Mouse (Mus musculus): Measurements from ENCODE around the gene Kcnd1. TPM values are rescaled to one million over a fixed set of nuclear protein-coding genes. Genes with fewer than 3 reads are reported as not detected.

The Kcnd1 gene
- total and polyA plus RNA-seq, 3 experiments, result 0.21 to 0.59 (median 0.27) TPM

GRCm38 (mm10) chrX:7878495-7878894 lies 56.4 kb downstream of the Kcnd1 start:
- TF ChIP-seq CTCF (IDR thresholded peaks at IDR 0.05) (no peak), EP300 (IDR thresholded peaks at IDR 0.05; ENCODE audit: insufficient read depth, low read depth, low read length) (no peak), POLR2A (IDR thresholded peaks at IDR 0.05; ENCODE audit: insufficient read depth, low read depth, low read length) (no peak)
- 18% methylated on average over 21 of the region's 21 CpGs for WGBS
- H3K79me2 ChIP-seq (replicated peaks; ENCODE audit: control insufficient read depth, insufficient read depth, low read length), result no peaks in the 10 kb centered on the region
- intact Hi-C loops (cut with DNase I), result no loop called here
- DNase-seq, result peak in 1 of 2 experiments; percentile 37
- H3K4me3 ChIP-seq, result peak overlapping the region; percentile 54
- H3K9ac ChIP-seq (ENCODE audit: low read depth, low read length), result peak overlapping the region; percentile 57
- no peaks in the 10 kb centered on the region for H3K36me3 ChIP-seq (ENCODE audit: control insufficient read depth, insufficient read depth, low read length)
- H3K27ac ChIP-seq, result peak overlapping the region; percentile 5; the same call in 1 of the 2 replicates
- no peaks in the 10 kb centered on the region for H3K27me3 ChIP-seq (ENCODE audit: control insufficient read depth, insufficient read depth, low read length)
- H3K4me1 ChIP-seq (ENCODE audit: control insufficient read depth, insufficient read depth, low read length), result no peaks in the 10 kb centered on the region

- Histone ChIP-seq H3K79me2 (replicated peaks; ENCODE audit: control insufficient read depth, insufficient read depth, low read length) (no peaks in the 10 kb centered on the region), H3K4me1 (ENCODE audit: control insufficient read depth, insufficient read depth, low read length) (no peaks in the 10 kb centered on the region), H3K27ac (no peak overlapping the region), H3K9ac (ENCODE audit: low read depth, low read length) (no peak overlapping the region), H3K36me3 (ENCODE audit: control insufficient read depth, insufficient read depth, low read length) (no peaks in the 10 kb centered on the region), H3K27me3 (ENCODE audit: control insufficient read depth, insufficient read depth, low read length) (no peaks in the 10 kb centered on the region), H3K4me3 (no peak overlapping the region)
- intact Hi-C loops (cut with DNase I), result loop anchor here (5.0 kb wide), 1 partner anchor 33 kb away; no protein-coding TSS in a partner anchor
- TF ChIP-seq CTCF (IDR thresholded peaks at IDR 0.05) (peak; percentile 63), POLR2A (IDR thresholded peaks at IDR 0.05; ENCODE audit: insufficient read depth, low read depth, low read length) (no peak)
- peak; percentile 55 to 58 for DNase-seq
- WGBS, result 12% methylated on average over 11 of the region's 11 CpGs
Observed at GRCm38 (mm10) chrX:7879819-7880218, 57.7 kb downstream of the Kcnd1 start.

- TF ChIP-seq POLR2A (IDR thresholded peaks at IDR 0.05; ENCODE audit: insufficient read depth, low read depth, low read length) (peak; percentile 65), EP300 (IDR thresholded peaks at IDR 0.05; ENCODE audit: insufficient read depth, low read depth, low read length) (peak; percentile 6; the same call in 1 of the 2 replicates), CTCF (IDR thresholded peaks at IDR 0.05) (peak; percentile 26)
- Histone ChIP-seq H3K9ac (ENCODE audit: low read depth, low read length) (peak within 1 kb of the TSS; percentile 81), H3K79me2 (replicated peaks; ENCODE audit: control insufficient read depth, insufficient read depth, low read length) (no peaks in the 10 kb centered on the region), H3K36me3 (ENCODE audit: control insufficient read depth, insufficient read depth, low read length) (no peaks in the 10 kb centered on the region), H3K27ac (peak within 1 kb of the TSS; percentile 87), H3K27me3 (ENCODE audit: control insufficient read depth, insufficient read depth, low read length) (no peaks in the 10 kb centered on the region), H3K4me1 (ENCODE audit: control insufficient read depth, insufficient read depth, low read length) (no peaks in the 10 kb centered on the region), H3K4me3 (peak within 1 kb of the TSS; percentile 74)
- 12% methylated on average over 49 of the region's 49 CpGs for WGBS
- peak; percentile 87 to 90 for DNase-seq
- intact Hi-C loops (cut with DNase I), result loop anchor here (1.0 to 5.0 kb wide), 2 partner anchors 11 to 37 kb away; no protein-coding TSS in a partner anchor
Observed at GRCm38 (mm10) chrX:7883841-7884567, 61.9 kb downstream of the Kcnd1 start, which contains the start of gene Slc35a2. TSS of gene Slc35a2 (plus strand) at chrX:7884028.

Small RNA genes lying within 50 kb of the gene (microRNA-seq; reads per million reads assigned to microRNA genes)
- gene Mir1198, result 64.5 to 71.8 reads per million in 2 experiments

Other genes starting within 250 kb of the Kcnd1 start
- gene Foxp3, start 248.6 kb upstream of the Kcnd1 start, total RNA-seq (2021), result not detected
- not detected in 2 replicates for gene Foxp3, start 248.6 kb upstream of the Kcnd1 start, polyA plus RNA-seq (2012; rRNA removed)
- gene Ppp1r3f, start 248.0 kb upstream of the Kcnd1 start, total RNA-seq (2021), result 1 to 10 TPM; 2.6 to 3.0 TPM
- gene Ppp1r3f, start 248.0 kb upstream of the Kcnd1 start, polyA plus RNA-seq (2012; rRNA removed), result 1.8 and 2.2 TPM in 2 replicates
- gene Ccdc22, start 216.8 kb upstream of the Kcnd1 start, total RNA-seq (2021), result 10 to 100 TPM; 11.4 to 12.1 TPM
- gene Ccdc22, start 216.8 kb upstream of the Kcnd1 start, polyA plus RNA-seq (2012; rRNA removed), result 9.6 and 11.2 TPM in 2 replicates
- not detected for gene Cacna1f, start 215.2 kb upstream of the Kcnd1 start, total RNA-seq (2021)
- 0.02 TPM in 1 of 2 replicates, not detected in the other for gene Cacna1f, start 215.2 kb upstream of the Kcnd1 start, polyA plus RNA-seq (2012; rRNA removed)
- gene Syp, start 183.8 kb upstream of the Kcnd1 start, total RNA-seq (2021), result 1 to 10 TPM; 2.6 to 4.2 TPM
- 3.4 and 3.8 TPM in 2 replicates for gene Syp, start 183.8 kb upstream of the Kcnd1 start, polyA plus RNA-seq (2012; rRNA removed)
- gene Prickle3, start 165.0 kb upstream of the Kcnd1 start, total RNA-seq (2021), result 10 to 100 TPM; 16.8 to 25.2 TPM
- gene Prickle3, start 165.0 kb upstream of the Kcnd1 start, polyA plus RNA-seq (2012; rRNA removed), result 21.5 and 27.8 TPM in 2 replicates
- gene Plp2, start 150.9 kb upstream of the Kcnd1 start, total RNA-seq (2021), result 10 to 100 TPM; 40.3 to 56.3 TPM
- gene Plp2, start 150.9 kb upstream of the Kcnd1 start, polyA plus RNA-seq (2012; rRNA removed), result 118 and 159 TPM in 2 replicates
- gene Magix, start 141.0 kb upstream of the Kcnd1 start, total RNA-seq (2021), result 10 to 100 TPM; 23.1 to 32.5 TPM
- 37.5 and 44.5 TPM in 2 replicates for gene Magix, start 141.0 kb upstream of the Kcnd1 start, polyA plus RNA-seq (2012; rRNA removed)
- 10 to 100 TPM; 18.0 to 19.3 TPM for gene Gpkow, start 125.2 kb upstream of the Kcnd1 start, total RNA-seq (2021)
- 7.1 and 11.4 TPM in 2 replicates for gene Gpkow, start 125.2 kb upstream of the Kcnd1 start, polyA plus RNA-seq (2012; rRNA removed)
- 10 to 100 TPM; 41.3 to 42.5 TPM for gene Wdr45, start 108.0 kb upstream of the Kcnd1 start, total RNA-seq (2021)
- 48.3 and 57.9 TPM in 2 replicates for gene Wdr45, start 108.0 kb upstream of the Kcnd1 start, polyA plus RNA-seq (2012; rRNA removed)
- gene Gm45208, start 100.0 kb upstream of the Kcnd1 start, total RNA-seq (2021), result under 1 TPM in 1 of 2 experiments, not detected in 1; 0.94 TPM
- gene Gm45208, start 100.0 kb upstream of the Kcnd1 start, polyA plus RNA-seq (2012; rRNA removed), result 0.21 TPM in 1 of 2 replicates, not detected in the other
- 1 to 10 TPM; 6.1 to 6.7 TPM for gene Praf2, start 93.8 kb upstream of the Kcnd1 start, total RNA-seq (2021)
- 15.8 and 19.5 TPM in 2 replicates for gene Praf2, start 93.8 kb upstream of the Kcnd1 start, polyA plus RNA-seq (2012; rRNA removed)
- 1 to 10 TPM in 1 of 2 experiments, under 1 TPM in 1; 0.32 to 1.1 TPM for gene Ccdc120, start 71.4 kb upstream of the Kcnd1 start, total RNA-seq (2021)
- gene Ccdc120, start 71.4 kb upstream of the Kcnd1 start, polyA plus RNA-seq (2012; rRNA removed), result 1.1 and 2.8 TPM in 2 replicates
- 10 to 100 TPM; 13.0 to 15.4 TPM for gene Tfe3, start 59.7 kb upstream of the Kcnd1 start, total RNA-seq (2021)
- 11.1 and 13.5 TPM in 2 replicates for gene Tfe3, start 59.7 kb upstream of the Kcnd1 start, polyA plus RNA-seq (2012; rRNA removed)
- 10 to 100 TPM; 20.8 to 24.6 TPM for gene Gripap1, start 32.5 kb upstream of the Kcnd1 start, total RNA-seq (2021)
- 25.3 and 38.9 TPM in 2 replicates for gene Gripap1, start 32.5 kb upstream of the Kcnd1 start, polyA plus RNA-seq (2012; rRNA removed)
- gene Otud5, start 19.1 kb downstream of the Kcnd1 start, total RNA-seq (2021), result 10 to 100 TPM; 20.3 to 24.5 TPM
- 16.6 and 19.1 TPM in 2 replicates for gene Otud5, start 19.1 kb downstream of the Kcnd1 start, polyA plus RNA-seq (2012; rRNA removed)
- 1 to 10 TPM; 2.6 to 4.0 TPM for gene Pim2, start 56.0 kb downstream of the Kcnd1 start, total RNA-seq (2021)
- 4.7 and 5.7 TPM in 2 replicates for gene Pim2, start 56.0 kb downstream of the Kcnd1 start, polyA plus RNA-seq (2012; rRNA removed)
- gene Slc35a2, start 61.7 kb downstream of the Kcnd1 start, total RNA-seq (2021), result 10 to 100 TPM; 14.8 to 15.0 TPM
- gene Slc35a2, start 61.7 kb downstream of the Kcnd1 start, polyA plus RNA-seq (2012; rRNA removed), result 25.2 and 31.9 TPM in 2 replicates
- 10 to 100 TPM; 20.4 to 25.1 TPM for gene Pqbp1, start 77.0 kb downstream of the Kcnd1 start, total RNA-seq (2021)
- gene Pqbp1, start 77.0 kb downstream of the Kcnd1 start, polyA plus RNA-seq (2012; rRNA removed), result 30.7 and 42.6 TPM in 2 replicates
- 10 to 100 TPM; 43.4 to 45.0 TPM for gene Timm17b, start 77.1 kb downstream of the Kcnd1 start, total RNA-seq (2021)
- 40.2 and 45.1 TPM in 2 replicates for gene Timm17b, start 77.1 kb downstream of the Kcnd1 start, polyA plus RNA-seq (2012; rRNA removed)
- not detected for gene Gm10491, start 85.5 kb downstream of the Kcnd1 start, total RNA-seq (2021)
- gene Gm10491, start 85.5 kb downstream of the Kcnd1 start, polyA plus RNA-seq (2012; rRNA removed), result not detected in 2 replicates
- not detected for gene Gm10490, start 87.3 kb downstream of the Kcnd1 start, total RNA-seq (2021)
- gene Gm10490, start 87.3 kb downstream of the Kcnd1 start, polyA plus RNA-seq (2012; rRNA removed), result not detected in 2 replicates
- under 1 TPM in 1 of 2 experiments, not detected in 1; 0.16 TPM for gene Pcsk1n, start 97.5 kb downstream of the Kcnd1 start, total RNA-seq (2021)
- gene Pcsk1n, start 97.5 kb downstream of the Kcnd1 start, polyA plus RNA-seq (2012; rRNA removed), result 0.18 and 0.25 TPM in 2 replicates
- gene Eras, start 106.3 kb downstream of the Kcnd1 start, total RNA-seq (2021), result not detected
- gene Eras, start 106.3 kb downstream of the Kcnd1 start, polyA plus RNA-seq (2012; rRNA removed), result not detected in 2 replicates
- 1 to 10 TPM; 7.9 to 9.6 TPM for gene Hdac6, start 125.6 kb downstream of the Kcnd1 start, total RNA-seq (2021)
- gene Hdac6, start 125.6 kb downstream of the Kcnd1 start, polyA plus RNA-seq (2012; rRNA removed), result 14.8 and 19.8 TPM in 2 replicates
- gene Gata1, start 155.8 kb downstream of the Kcnd1 start, total RNA-seq (2021), result under 1 TPM; 0.23 to 0.27 TPM
- 0.26 and 0.43 TPM in 2 replicates for gene Gata1, start 155.8 kb downstream of the Kcnd1 start, polyA plus RNA-seq (2012; rRNA removed)
- gene Glod5, start 196.2 kb downstream of the Kcnd1 start, total RNA-seq (2021), result not detected
- gene Glod5, start 196.2 kb downstream of the Kcnd1 start, polyA plus RNA-seq (2012; rRNA removed), result not detected in 2 replicates

Measured in heart, adult 2 months (tissue).